Mouse (Mus musculus) lung, adult 2 months (tissue): ENCODE results near the gene Gap43.

Experiments used
- CTCF ChIP-seq: fragments of 200-500 bp; IDR thresholded peaks from 2 replicates; pipeline ENCODE4 v1.5.1; 2011; ENCODE audit warnings: mild to moderate bottlenecking, low read length, control low read depth; ENCODE audit not compliant: insufficient read depth
- POLR2A ChIP-seq: fragments of 200-500 bp; IDR thresholded peaks from 2 replicates; pipeline ENCODE4 v1.6.1; 2011; ENCODE audit warnings: low read depth, mild to moderate bottlenecking, control low read depth, low read length, borderline replicate concordance; ENCODE audit errors: extremely low read depth

DNA sequence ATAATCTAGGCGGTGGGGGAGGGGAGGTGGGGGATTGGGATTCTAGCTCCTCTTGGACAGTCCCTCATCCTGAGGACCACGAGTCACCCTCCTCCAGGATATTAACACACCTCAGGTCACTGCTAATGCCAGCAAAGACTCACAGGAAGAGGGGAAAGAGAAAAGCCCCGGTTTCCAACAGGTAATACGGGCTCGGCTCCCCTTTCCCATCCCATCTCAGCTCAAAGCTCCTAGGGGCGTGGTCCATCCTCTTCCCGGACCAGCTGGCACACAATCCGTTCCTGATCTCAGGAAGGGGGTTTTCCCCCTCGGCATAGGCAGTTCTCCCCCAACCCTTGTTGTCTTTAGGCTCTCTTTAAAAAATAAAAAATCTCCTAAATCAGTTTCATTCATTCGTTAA is 939 bp downstream of the Gap43 start:
- TF ChIP-seq CTCF = no peak
- TF ChIP-seq POLR2A = no peak
